Mouse (Mus musculus) heart, adult 2 months (tissue): ENCODE data around the gene Pelo.
A peak's percentile ranks its signal among the peaks of the same experiment; 100 is the strongest.

Source experiments
- CTCF ChIP-seq: fragments of 200-600 bp; IDR thresholded peaks from 2 replicates; pipeline ENCODE4 v1.8.1; 2022; ENCODE audit warnings: antibody characterized with exemption, mild to moderate bottlenecking, moderate library complexity
- EP300 ChIP-seq: fragments of 200-500 bp; IDR thresholded peaks from 2 replicates; pipeline ENCODE4 v1.6.1; 2011; ENCODE audit warnings: low read depth, low read length, control low read depth; ENCODE audit not compliant: insufficient read depth
- POLR2A ChIP-seq: fragments of 200-500 bp; IDR thresholded peaks from 2 replicates; pipeline ENCODE4 v1.6.1; 2011; ENCODE audit warnings: mild to moderate bottlenecking, low read depth, low read length, control low read depth; ENCODE audit not compliant: insufficient read depth

- TF ChIP-seq CTCF (peak; percentile 54), POLR2A (no peak), EP300 (no peak)
Observed at GRCm38 (mm10) chr13:115095392-115095791, 5.4 kb upstream of the Pelo start.
